Mouse (Mus musculus): ENCODE measurements around the gene Adgrl1. TPM values are rescaled to one million over a fixed set of nuclear protein-coding genes. Genes with fewer than 3 reads are reported as not detected.

Gene Adgrl1
- polyA plus RNA-seq, 1 experiment = 81.1 TPM

DNA sequence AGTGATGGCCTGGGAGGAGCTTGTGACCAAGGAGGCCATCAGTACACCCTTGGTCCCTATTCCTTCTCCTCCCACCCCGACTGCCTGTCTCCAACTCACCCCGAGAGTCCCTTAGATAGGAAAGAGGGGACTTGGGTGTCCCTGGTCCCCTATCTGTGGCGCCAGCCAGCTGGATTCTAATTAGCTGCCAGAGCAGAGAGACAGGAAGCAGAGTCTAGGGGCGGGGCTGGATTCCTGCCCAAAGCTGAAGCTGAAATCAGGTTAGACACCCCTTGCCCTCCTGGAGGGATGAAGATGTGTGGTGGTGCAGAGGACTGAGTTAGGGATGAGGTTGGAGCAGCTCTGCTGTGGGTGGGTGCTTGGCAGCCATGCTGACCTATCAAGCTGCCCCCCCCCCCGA, 15.0 kb downstream of the Adgrl1 start:
- Histone ChIP-seq H3K4me3 (replicated peaks; ENCODE audit: extremely low read depth, low read depth, low read length) (no peak overlapping the region), H3K4me1 (ENCODE audit: control insufficient read depth, insufficient read depth, low read length) (peaks cover 5% of the 10 kb centered on the region)
- 29% methylated on average over 5 of the region's 5 CpGs for WGBS
- TF ChIP-seq POLR2A (IDR thresholded peaks at IDR 0.05; ENCODE audit: borderline replicate concordance, extremely low read depth, low read depth, low read length) (no peak), CTCF (IDR thresholded peaks at IDR 0.05; ENCODE audit: insufficient read depth, low read length) (no peak)
- DNase-seq = no peak

DNA sequence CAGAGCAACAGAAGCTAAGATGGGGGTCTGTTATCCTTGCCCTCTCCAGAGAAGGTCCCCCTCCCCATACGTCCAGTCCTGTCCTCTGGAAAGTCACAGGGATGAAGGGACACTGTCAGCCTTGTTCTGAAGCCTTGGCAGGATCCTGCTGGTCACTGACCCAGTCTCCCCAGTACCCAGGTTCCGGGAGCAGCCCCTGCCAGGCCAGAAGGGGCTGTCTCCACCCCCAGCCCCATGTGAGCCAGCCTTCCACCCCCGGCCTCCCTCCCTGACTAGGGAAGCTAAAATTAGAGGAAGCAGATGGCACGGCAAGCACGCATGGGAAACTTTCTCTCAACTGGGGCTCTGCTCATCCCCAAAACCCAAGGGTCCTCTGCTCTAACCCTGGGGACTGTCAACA, 16.1 kb downstream of the Adgrl1 start:
- peaks cover 5% of the 10 kb centered on the region for H3K4me1 ChIP-seq (ENCODE audit: control insufficient read depth, insufficient read depth, low read length)
- no peak overlapping the region for H3K4me3 ChIP-seq (replicated peaks; ENCODE audit: extremely low read depth, low read depth, low read length)
- TF ChIP-seq POLR2A (IDR thresholded peaks at IDR 0.05; ENCODE audit: borderline replicate concordance, extremely low read depth, low read depth, low read length) = no peak
- no peak for TF ChIP-seq CTCF (IDR thresholded peaks at IDR 0.05; ENCODE audit: insufficient read depth, low read length)
- WGBS = 63% methylated on average over 5 of the region's 5 CpGs
- DNase-seq = no peak

DNA sequence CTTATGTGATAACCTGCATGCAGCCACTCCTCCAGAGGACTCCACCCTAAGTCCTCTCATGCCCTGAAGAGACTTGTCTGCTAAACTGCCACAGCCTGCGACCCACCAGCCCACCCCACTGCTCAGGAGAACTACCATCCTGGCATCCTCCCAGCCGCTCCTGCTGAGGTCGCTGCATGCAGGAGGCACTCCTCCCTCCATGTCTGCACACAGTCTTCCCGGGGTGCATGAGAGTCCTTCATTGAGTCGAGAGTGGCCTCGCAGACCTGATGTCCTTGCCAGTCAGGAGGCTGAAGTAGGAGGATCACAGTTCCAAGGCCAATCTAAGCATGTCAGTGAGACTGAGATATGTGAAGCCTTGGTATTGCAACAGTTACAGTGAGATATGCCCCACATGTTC, 17.7 kb downstream of the Adgrl1 start:
- 67% methylated on average over 6 of the region's 6 CpGs for WGBS

DNA sequence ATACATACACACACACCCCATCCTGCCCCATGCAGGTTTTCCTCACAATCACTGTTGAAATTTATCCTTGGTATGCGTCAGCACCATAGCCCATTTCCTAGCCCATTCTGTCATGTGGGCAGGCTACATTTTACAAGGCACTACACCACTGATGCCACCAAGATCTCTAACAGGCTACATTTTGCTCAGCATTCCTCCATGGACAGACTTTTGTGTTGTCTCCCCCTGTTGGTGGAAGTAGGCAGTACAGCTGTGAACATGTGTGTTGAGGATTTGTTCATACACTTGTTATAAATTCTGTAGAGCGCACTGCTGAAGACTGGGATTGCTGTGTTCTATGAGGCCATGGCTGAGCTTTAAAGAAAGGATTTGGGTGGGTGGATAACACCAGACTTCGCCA, 21.7 kb downstream of the Adgrl1 start:
- H3K4me3 ChIP-seq (replicated peaks; ENCODE audit: extremely low read depth, low read depth, low read length) = no peak overlapping the region
- DNase-seq = peak; percentile 78
- TF ChIP-seq CTCF (IDR thresholded peaks at IDR 0.05; ENCODE audit: insufficient read depth, low read length) = peak; percentile 54
- TF ChIP-seq POLR2A (IDR thresholded peaks at IDR 0.05; ENCODE audit: borderline replicate concordance, extremely low read depth, low read depth, low read length) = no peak
- 49% methylated on average over 3 of the region's 3 CpGs for WGBS
- H3K4me1 ChIP-seq (ENCODE audit: control insufficient read depth, insufficient read depth, low read length) = no peaks in the 10 kb centered on the region

More for the DNA sequence above, 17.7 kb downstream of the Adgrl1 start:
- Histone ChIP-seq H3K4me3 (replicated peaks; ENCODE audit: extremely low read depth, low read depth, low read length) (no peak overlapping the region), H3K4me1 (ENCODE audit: control insufficient read depth, insufficient read depth, low read length) (peaks cover 5% of the 10 kb centered on the region)
- TF ChIP-seq CTCF (IDR thresholded peaks at IDR 0.05; ENCODE audit: insufficient read depth, low read length) (no peak), POLR2A (IDR thresholded peaks at IDR 0.05; ENCODE audit: borderline replicate concordance, extremely low read depth, low read depth, low read length) (no peak)
- no peak for DNase-seq

DNA sequence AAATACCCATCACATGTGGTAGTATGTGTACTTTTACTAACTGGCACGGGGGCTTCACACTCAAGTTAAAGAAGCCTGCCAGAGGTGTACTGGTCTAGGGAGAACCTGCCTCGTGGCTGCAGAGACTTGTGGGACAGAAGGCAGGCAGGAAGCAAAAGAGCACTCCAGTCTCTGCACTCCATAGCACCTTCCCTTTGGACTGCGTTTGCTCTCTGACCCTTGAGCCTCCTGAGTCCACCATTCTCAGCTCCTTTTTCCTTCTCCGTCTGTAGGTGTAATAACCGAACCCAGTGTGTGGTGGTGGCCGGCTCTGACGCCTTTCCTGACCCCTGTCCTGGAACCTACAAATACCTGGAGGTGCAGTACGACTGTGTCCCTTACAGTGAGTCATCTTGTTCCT, 22.8 kb downstream of the Adgrl1 start:
- WGBS = 89% methylated on average over 8 of the region's 8 CpGs
- DNase-seq = no peak
- Histone ChIP-seq H3K4me3 (replicated peaks; ENCODE audit: extremely low read depth, low read depth, low read length) (no peak overlapping the region), H3K4me1 (ENCODE audit: control insufficient read depth, insufficient read depth, low read length) (no peaks in the 10 kb centered on the region)
- TF ChIP-seq POLR2A (IDR thresholded peaks at IDR 0.05; ENCODE audit: borderline replicate concordance, extremely low read depth, low read depth, low read length) = no peak
- TF ChIP-seq CTCF (IDR thresholded peaks at IDR 0.05; ENCODE audit: insufficient read depth, low read length) = no peak

DNA sequence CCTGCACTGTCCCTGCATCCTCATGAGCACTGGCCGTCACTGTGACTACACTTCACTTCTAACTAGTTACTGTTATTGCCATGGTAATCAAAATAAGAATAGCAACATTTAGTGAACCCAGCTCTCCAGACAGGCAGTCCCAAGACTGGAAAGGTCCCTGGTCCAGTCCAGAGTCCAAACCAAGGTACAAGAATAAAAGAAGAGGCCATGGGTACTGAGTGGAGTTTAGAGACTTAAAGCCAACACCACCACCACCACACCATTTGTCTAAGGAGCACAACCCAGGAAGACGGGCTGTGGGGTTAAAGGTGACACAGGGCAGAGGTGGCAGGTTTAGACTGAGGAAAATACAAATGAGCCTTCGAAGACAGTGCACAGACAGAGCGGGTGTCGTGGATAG, 24.7 kb downstream of the Adgrl1 start:
- no peaks in the 10 kb centered on the region for H3K4me1 ChIP-seq (ENCODE audit: control insufficient read depth, insufficient read depth, low read length)
- no peak overlapping the region for H3K4me3 ChIP-seq (replicated peaks; ENCODE audit: extremely low read depth, low read depth, low read length)
- 86% methylated on average over 5 of the region's 5 CpGs for WGBS
- TF ChIP-seq POLR2A (IDR thresholded peaks at IDR 0.05; ENCODE audit: borderline replicate concordance, extremely low read depth, low read depth, low read length) = no peak
- DNase-seq = no peak

DNA sequence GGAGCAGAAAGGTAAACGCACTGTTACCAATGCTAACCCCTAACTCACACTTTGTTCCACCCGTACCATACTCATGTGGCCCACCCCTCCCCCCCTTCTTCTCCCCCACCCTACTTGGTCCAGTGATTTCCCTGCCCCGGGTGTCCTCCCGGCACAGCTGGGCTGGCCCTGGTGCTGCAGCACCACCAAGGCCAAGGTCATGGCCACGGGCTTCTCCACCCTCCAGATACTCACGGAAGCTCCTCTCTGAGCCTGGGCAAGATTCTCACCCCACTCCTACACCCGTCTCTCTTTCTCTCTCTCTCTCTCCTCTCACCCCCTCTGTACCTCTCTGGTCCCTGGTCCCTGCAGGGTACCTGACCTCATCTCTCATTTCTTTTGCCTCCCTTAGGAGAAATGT, 26.4 kb downstream of the Adgrl1 start:
- Histone ChIP-seq H3K4me3 (replicated peaks; ENCODE audit: extremely low read depth, low read depth, low read length) (no peak overlapping the region), H3K4me1 (ENCODE audit: control insufficient read depth, insufficient read depth, low read length) (no peaks in the 10 kb centered on the region)
- TF ChIP-seq POLR2A (IDR thresholded peaks at IDR 0.05; ENCODE audit: borderline replicate concordance, extremely low read depth, low read depth, low read length) = no peak
- TF ChIP-seq CTCF (IDR thresholded peaks at IDR 0.05; ENCODE audit: insufficient read depth, low read length) = no peak
- 71% methylated on average over 7 of the region's 7 CpGs for WGBS
- DNase-seq = no peak

DNA sequence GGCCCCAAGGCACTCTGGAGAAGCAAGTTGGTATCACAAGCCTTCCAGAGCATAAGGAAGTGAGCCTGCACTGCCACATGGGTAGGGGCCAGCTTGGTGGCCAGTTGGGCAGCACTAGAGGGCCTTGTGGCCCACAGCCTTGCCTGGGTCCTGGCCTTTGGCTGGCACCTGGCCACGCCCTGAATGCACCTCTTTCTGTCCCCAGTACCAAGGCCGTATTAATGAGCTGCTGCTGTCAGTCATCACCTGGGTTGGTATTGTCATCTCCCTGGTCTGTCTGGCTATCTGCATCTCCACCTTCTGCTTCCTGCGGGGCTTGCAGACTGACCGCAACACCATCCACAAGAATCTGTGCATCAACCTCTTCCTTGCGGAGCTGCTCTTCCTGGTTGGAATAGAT, 34.3 kb downstream of the Adgrl1 start:
- no peak for DNase-seq
- no peak overlapping the region for H3K4me3 ChIP-seq (replicated peaks; ENCODE audit: extremely low read depth, low read depth, low read length)
- no peaks in the 10 kb centered on the region for H3K4me1 ChIP-seq (ENCODE audit: control insufficient read depth, insufficient read depth, low read length)
- TF ChIP-seq POLR2A (IDR thresholded peaks at IDR 0.05; ENCODE audit: borderline replicate concordance, extremely low read depth, low read depth, low read length) (no peak), CTCF (IDR thresholded peaks at IDR 0.05; ENCODE audit: insufficient read depth, low read length) (no peak)
- 85% methylated on average over 5 of the region's 5 CpGs for WGBS

DNA sequence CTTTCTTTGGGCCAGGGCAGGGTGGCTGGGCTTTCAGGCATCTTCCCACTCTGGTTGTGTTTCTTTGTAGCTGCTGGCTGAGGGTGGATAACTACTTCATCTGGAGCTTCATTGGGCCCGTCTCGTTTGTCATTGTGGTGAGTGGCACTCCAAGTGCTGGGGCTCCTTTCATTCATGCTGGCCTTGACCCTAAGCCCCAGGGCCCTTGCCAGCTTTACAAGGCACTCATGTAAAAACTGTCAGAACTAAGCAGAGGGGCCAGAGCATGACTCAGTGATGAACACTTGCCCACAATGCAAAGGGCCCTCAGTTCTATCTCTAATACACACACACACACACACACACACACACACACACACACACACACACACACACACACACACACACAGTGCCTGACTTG, 35.1 kb downstream of the Adgrl1 start:
- 88% methylated on average over 2 of the region's 2 CpGs for WGBS
- Histone ChIP-seq H3K4me3 (replicated peaks; ENCODE audit: extremely low read depth, low read depth, low read length) (no peak overlapping the region), H3K4me1 (ENCODE audit: control insufficient read depth, insufficient read depth, low read length) (no peaks in the 10 kb centered on the region)
- TF ChIP-seq CTCF (IDR thresholded peaks at IDR 0.05; ENCODE audit: insufficient read depth, low read length) = no peak
- TF ChIP-seq POLR2A (IDR thresholded peaks at IDR 0.05; ENCODE audit: borderline replicate concordance, extremely low read depth, low read depth, low read length) = no peak
- no peak for DNase-seq

DNA sequence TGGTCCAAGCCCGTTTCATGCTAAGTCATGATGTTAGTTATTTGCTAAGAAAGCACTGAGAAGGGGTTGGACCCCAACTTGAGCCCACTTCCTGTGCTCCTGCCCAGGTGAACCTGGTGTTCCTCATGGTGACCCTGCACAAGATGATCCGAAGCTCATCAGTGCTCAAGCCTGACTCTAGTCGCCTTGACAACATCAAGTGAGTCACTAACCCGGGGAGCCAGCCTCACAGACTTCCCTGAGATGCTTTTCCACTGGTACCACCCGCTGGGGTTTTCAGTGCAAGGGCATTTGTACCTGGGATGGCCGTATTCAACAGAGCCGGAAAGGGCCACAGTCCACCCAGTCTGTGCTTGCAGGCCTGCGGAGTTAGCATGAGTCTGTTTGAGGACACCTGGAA, 35.5 kb downstream of the Adgrl1 start:
- WGBS = 92% methylated on average over 8 of the region's 8 CpGs
- DNase-seq = no peak
- no peaks in the 10 kb centered on the region for H3K4me1 ChIP-seq (ENCODE audit: control insufficient read depth, insufficient read depth, low read length)
- no peak overlapping the region for H3K4me3 ChIP-seq (replicated peaks; ENCODE audit: extremely low read depth, low read depth, low read length)
- TF ChIP-seq POLR2A (IDR thresholded peaks at IDR 0.05; ENCODE audit: borderline replicate concordance, extremely low read depth, low read depth, low read length) (no peak), CTCF (IDR thresholded peaks at IDR 0.05; ENCODE audit: insufficient read depth, low read length) (no peak)

DNA sequence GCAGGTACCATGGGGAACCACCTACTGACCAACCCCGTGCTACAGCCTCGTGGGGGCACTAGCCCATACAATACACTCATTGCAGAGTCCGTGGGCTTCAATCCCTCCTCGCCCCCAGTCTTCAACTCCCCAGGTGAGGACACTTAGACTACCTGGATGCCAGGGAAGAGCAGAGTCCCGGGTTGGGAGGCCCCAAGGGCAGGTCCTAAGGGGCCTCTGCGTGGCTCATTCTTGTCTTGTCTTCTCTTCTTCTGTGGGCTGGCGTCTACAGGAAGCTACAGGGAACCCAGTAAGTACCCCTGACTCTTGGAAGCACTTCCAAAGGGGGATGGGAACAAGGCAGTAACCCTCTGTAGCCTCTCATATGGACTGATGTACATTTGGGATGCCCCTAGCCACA, 37.7 kb downstream of the Adgrl1 start:
- Histone ChIP-seq H3K4me3 (replicated peaks; ENCODE audit: extremely low read depth, low read depth, low read length) (no peak overlapping the region), H3K4me1 (ENCODE audit: control insufficient read depth, insufficient read depth, low read length) (no peaks in the 10 kb centered on the region)
- TF ChIP-seq POLR2A (IDR thresholded peaks at IDR 0.05; ENCODE audit: borderline replicate concordance, extremely low read depth, low read depth, low read length) (no peak), CTCF (IDR thresholded peaks at IDR 0.05; ENCODE audit: insufficient read depth, low read length) (no peak)
- WGBS = 89% methylated on average over 7 of the region's 7 CpGs
- DNase-seq = no peak
